Mouse (Mus musculus) urinary bladder, postnatal 4 days (tissue): ENCODE data around the gene Rgs2.

Experiments
- DNase-seq, 2 experiments: peaks; one replicate each; pipeline ENCODE4 v3.0.0; 2021 to 2022; ENCODE audit warnings: low spot score in 2 of 2

Gene Rgs2

GRCm38 (mm10) chr1:144003904-144004740, at the start of gene Rgs2:
Gene Rgs2 (minus strand): TSS chr1:144004161.
- DNase-seq: peak; percentile 94 to 97

DNA sequence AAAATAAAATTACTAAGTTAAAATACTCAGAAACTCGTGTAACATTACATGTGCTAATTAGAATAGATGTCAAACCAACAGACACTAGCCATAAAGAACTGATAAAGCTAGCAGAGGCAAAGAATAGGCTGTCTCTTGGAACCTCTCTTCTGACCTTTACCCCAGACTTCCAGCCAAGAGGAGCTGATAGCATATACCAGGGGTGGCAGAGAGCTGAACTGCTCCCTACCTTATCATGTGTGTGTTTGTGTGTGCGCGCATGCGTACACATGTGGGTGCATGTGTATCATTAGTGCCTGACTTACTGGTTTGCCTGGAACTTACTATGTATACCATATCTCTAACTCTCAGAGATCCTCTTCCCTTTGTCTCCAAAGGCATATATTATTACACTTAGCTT, 49.4 kb upstream of the Rgs2 start:
- DNase-seq: no peak

- no peak for DNase-seq
Observed at GRCm38 (mm10) chr1:144041826-144042225, 37.9 kb upstream of the Rgs2 start.

DNA sequence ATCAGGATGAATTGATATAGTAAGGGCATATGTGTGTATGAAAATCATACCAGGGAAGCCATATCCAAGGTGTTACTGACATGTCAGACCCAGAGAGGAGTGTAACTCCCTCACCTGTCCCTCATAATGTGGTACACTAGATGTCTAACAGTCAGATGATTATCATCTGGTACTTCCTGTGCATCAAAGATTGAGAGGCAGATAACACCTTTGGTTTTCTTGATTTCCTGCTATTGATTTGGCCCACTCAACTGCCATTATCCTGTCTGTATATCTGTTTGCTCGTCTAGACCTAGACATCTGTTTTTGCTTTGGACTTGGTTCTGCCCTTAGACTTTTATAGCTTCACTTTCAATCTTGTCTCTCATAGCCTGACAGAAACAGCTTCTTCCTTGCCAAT, 29.5 kb upstream of the Rgs2 start:
- no peak for DNase-seq

DNA sequence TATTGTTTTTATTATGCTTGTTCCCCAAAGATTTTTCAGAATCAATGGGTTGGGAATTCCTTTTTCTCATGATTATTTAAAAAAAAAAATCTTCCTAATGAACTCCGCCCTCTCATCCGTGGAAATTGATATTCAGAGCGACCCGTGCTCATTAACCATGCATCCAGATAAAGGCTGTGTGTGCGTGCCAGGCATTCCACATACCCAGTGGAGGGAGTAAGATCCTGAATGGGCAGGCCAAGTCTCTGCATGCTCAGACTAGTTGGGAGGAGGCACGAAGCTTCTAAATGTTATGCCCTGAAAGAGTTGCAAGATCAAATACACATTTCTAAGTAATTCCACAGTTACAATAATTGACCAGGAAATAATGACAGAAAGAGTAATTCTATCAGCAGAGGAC, 26.5 kb upstream of the Rgs2 start:
- DNase-seq: no peak

DNA sequence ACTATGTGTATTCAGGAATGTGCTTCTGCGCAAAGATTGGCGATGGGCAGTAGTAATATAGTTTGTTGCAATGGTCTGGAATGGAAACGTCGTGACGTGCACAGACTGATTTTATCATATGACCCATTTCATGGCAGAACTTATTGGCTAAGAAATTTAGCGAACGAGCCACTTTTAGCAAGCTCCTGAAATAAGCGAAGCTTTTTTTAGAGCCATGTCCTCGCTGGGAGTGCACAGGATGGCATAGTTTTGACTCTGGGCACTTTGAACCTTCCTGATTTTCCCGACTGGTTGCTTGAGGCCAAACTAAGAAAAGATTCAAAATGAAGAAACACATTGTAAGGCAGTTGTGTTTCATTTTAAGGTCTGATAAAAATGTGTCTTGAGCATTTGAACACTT, 25.7 kb upstream of the Rgs2 start:
- no peak for DNase-seq

- no peak for DNase-seq
Observed at GRCm38 (mm10) chr1:144018417-144018958, 14.5 kb upstream of the Rgs2 start.

- DNase-seq: no peak
Observed at GRCm38 (mm10) chr1:144013913-144014312, 10.0 kb upstream of the Rgs2 start.

- no peak for DNase-seq
Observed at GRCm38 (mm10) chr1:144007341-144007740, 3.4 kb upstream of the Rgs2 start.

GRCm38 (mm10) chr1:144006542-144006941, 2.6 kb upstream of the Rgs2 start:
- peak; percentile 37 to 66 for DNase-seq

- no peak for DNase-seq
Observed at GRCm38 (mm10) chr1:144005648-144006047, 1.7 kb upstream of the Rgs2 start.

- no peak for DNase-seq
Observed at GRCm38 (mm10) chr1:144004741-144005140, 780 bp upstream of the Rgs2 start.

- no peak for DNase-seq
Observed at GRCm38 (mm10) chr1:144003416-144003815, 545 bp downstream of the Rgs2 start.

DNA sequence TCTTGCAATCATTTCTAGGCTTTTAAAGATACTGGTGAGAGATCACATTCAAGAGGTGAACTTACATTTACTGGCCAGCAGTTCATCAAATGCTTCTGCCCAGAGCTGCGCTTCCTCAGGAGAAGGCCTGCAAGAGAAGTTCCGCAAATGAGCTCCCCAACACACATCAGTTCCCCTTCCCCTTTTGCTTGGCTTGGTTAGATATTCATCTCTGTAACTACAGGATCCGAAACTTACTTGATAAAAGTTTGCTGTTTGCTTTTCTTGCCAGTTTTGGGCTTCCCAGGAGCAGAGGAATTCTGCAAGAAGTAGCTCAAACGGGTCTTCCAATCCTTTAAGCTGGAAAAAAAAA, 1.3 kb downstream of the Rgs2 start:
- no peak for DNase-seq

- no peak for DNase-seq
Observed at GRCm38 (mm10) chr1:144002036-144002714, 1.8 kb downstream of the Rgs2 start.

GRCm38 (mm10) chr1:144000246-144000645, 3.7 kb downstream of the Rgs2 start:
- DNase-seq: no peak

DNA sequence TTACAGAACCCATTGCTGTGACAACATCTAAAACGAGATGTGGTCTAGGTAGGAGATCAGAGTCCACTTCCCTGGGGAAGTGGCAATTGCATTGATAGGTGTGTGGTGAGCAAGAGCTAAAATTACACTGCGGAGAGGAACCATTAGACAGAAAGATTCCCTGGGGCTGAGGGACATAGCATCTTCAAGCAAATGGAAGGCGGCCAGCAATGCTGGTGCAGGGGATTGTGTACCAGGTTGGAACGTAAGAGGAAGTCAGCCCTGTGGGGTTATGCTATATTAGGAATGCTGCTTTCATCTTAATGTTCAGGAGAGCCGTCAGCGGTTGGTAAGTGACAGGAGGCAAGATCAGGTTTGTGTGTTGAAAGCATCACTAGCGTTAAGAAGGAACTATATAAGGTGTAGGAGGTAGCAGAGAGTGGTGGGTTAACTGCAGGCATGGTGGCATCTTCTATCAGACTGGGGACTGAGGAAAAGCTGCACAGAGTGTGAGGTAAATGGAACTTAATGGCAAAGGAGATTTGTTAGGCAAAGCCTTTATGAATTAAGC, 4.5 kb downstream of the Rgs2 start:
- DNase-seq: no peak

DNA sequence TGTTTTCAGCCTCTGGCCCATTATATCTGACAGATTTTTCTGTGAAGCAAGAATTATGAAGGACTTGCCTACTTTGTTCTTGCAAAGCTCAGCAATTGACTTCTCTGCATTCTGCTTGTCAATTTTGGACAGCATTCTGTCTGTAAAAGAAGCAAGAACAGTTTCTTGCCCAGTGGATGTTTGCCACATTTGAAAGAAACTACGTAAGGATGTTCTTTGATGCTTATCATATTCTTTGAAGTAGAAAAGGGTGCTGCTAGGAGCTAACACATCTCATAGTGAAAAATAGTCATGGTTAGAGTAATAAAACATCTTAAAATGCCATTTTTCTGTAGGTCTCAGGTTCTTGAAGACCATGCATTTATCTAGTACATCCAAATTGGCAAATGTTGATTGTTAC, 10.9 kb downstream of the Rgs2 start:
- DNase-seq: no peak

DNA sequence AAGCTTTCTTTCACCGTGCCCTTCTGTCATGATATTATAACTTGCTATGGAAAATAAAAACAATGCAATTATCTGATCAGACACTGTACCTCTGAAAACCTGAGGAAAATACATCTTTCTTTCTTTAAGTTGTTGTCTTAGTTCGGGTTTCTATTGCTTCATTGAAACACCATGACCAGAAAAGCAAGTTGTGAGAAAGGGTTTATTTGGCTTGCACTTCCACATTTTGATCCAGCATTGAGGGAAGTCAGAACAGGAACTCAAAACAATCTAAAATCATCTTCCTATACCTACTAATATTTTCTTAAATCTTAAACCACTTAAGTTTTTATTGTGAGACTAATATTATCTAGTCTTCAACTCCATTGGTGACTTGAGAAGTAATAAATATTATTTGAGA, 11.4 kb downstream of the Rgs2 start:
- DNase-seq: no peak

DNA sequence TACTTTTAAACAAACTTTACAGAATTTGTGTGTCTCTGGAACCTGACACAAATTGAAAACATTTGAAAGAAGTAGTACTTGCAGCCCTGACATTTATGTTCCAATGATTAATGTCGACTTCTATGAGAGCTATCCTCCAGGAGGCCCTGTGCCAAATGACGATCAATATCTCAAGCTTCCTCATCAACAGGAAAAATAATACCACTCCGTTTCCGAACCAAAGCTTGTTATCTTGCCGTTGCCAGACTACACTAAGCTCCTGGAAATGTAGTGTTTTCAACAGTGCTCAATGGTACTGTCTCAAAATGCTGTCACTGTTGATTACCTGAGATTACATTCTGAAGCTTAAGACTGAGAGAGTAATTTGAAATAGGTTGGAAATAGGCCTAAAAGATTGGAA, 13.7 kb downstream of the Rgs2 start:
- DNase-seq: no peak

DNA sequence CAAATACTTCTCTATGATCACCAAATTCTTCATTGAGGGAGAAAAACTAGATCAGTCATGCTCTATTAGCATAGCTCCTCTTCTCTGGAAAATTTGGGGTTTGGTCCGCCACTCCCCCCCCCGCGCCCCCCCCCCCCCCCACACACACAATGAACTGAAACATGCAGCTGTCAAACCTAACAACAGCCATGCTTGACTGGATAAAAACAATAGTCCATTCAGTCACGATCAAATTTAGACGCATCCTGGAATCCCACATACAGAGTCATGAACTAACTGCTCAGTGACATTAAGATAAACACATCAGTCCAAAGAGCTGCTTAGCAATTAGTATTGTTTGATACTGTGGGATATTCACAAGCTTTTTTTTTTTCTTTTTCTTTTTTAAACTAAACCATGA, 14.2 kb downstream of the Rgs2 start:
- DNase-seq: no peak

DNA sequence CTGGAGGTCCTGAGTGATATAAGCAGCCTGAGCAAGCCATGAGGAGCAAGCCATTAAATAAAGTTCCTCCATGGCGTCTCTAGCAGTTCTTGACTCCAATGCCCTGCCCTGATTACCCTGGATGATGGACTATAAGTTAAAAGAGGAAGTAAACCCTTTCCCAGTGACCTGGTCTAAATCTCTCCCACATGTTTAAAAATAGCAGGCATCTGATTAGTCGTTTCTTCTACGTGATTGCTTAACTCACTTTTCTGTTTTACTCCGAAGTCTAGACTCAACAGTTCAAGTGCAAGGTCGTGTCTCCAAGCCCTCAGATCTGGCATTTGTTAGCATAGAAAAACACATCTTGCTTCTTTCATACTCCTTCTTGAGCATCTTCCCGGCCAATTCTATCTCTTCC, 15.2 kb downstream of the Rgs2 start:
- no peak for DNase-seq
